Comparison of ENCODE assay signal across 9 mouse cellular contexts in genomic region chr15:96598888-96599578, GRCm38 (mm10). TPM values are rescaled to one million over a fixed set of nuclear protein-coding genes. Genes with fewer than 3 reads are reported as not detected.
A peak's percentile ranks its signal among the peaks of the same experiment; 100 is the strongest.
DNase-seq lines count a peak whose midpoint lies in the region; ATAC-seq lines count a peak whose summit lies in the region.
"Had no signal": no experiment of that assay in that cellular context is flagged by ENCODE, and none has a peak within 500 bp of the region (broad histone marks: within the 10 kb centered on the region; RNA-seq: fewer than 3 reads in every experiment).

No protein-coding gene starts in this region.

- no peaks in the 10 kb centered on the region for H3K9me3 ChIP-seq in midbrain, embryonic 16.5 days (replicated peaks; ENCODE audit: control insufficient read depth, low read length, poor library complexity, severe bottlenecking)
- H3K9me3 ChIP-seq in midbrain, embryonic 11.5 days (ENCODE audit: control insufficient read depth, low read length), result no peaks in the 10 kb centered on the region
- no peaks in the 10 kb centered on the region for H3K9me3 ChIP-seq in intestine, embryonic 16.5 days (ENCODE audit: control insufficient read depth, low read length)
- no peaks in the 10 kb centered on the region for H3K9me3 ChIP-seq in midbrain, embryonic 14.5 days (ENCODE audit: control insufficient read depth, low read length)
- H3K9me3 ChIP-seq: limb, embryonic 12.5 days had no signal

- H3K4me1 ChIP-seq in midbrain, embryonic 16.5 days (ENCODE audit: control insufficient read depth, insufficient read depth, low read length), result peaks cover 12% of the 10 kb centered on the region; the same call in 1 of the 2 replicates
- H3K4me1 ChIP-seq in midbrain, embryonic 11.5 days (ENCODE audit: control insufficient read depth, insufficient read depth, low read length), result peaks cover 7% of the 10 kb centered on the region; the same call in 1 of the 2 replicates
- peaks cover 6% of the 10 kb centered on the region; the same call in 1 of the 2 replicates for H3K4me1 ChIP-seq in intestine, embryonic 16.5 days (ENCODE audit: control insufficient read depth, insufficient read depth, low read length)
- peaks cover 13% of the 10 kb centered on the region; the same call in 1 of the 2 replicates for H3K4me1 ChIP-seq in midbrain, embryonic 14.5 days (ENCODE audit: control insufficient read depth, insufficient read depth, low read length)

- no peaks in the 10 kb centered on the region; the same call in 1 of the 2 replicates for H3K36me3 ChIP-seq in midbrain, embryonic 16.5 days (ENCODE audit: control insufficient read depth, insufficient read depth, low read length)
- H3K36me3 ChIP-seq in midbrain, embryonic 11.5 days (ENCODE audit: control insufficient read depth, insufficient read depth, low read length), result peaks cover 6% of the 10 kb centered on the region
- no peaks in the 10 kb centered on the region for H3K36me3 ChIP-seq in intestine, embryonic 16.5 days (ENCODE audit: control insufficient read depth, insufficient read depth, low read length)
- H3K36me3 ChIP-seq in midbrain, embryonic 14.5 days (ENCODE audit: control insufficient read depth, insufficient read depth, low read length), result peaks cover 27% of the 10 kb centered on the region

- no peak for ATAC-seq in midbrain, embryonic 16.5 days
- ATAC-seq in midbrain, embryonic 11.5 days (ENCODE audit: low FRiP score), result no peak
- ATAC-seq in intestine, embryonic 16.5 days, result peak; percentile 60
- peak; percentile 86 for ATAC-seq in monocyte, adult 5-6 weeks (replicated peaks; ENCODE audit: insufficient number of reproducible peaks, low FRiP score, low TSS enrichment, poor library complexity, severe bottlenecking)
- ATAC-seq in midbrain, embryonic 14.5 days (ENCODE audit: low FRiP score, low TSS enrichment), result no peak

- no peak overlapping the region for H3K9ac ChIP-seq in midbrain, embryonic 16.5 days (ENCODE audit: low read depth, low read length)
- H3K9ac ChIP-seq in midbrain, embryonic 11.5 days (ENCODE audit: low read length), result no peak overlapping the region
- no peak overlapping the region for H3K9ac ChIP-seq in intestine, embryonic 16.5 days (ENCODE audit: low read depth, low read length)
- no peak overlapping the region for H3K9ac ChIP-seq in midbrain, embryonic 14.5 days (replicated peaks; ENCODE audit: low read length)
- H3K9ac ChIP-seq: limb, embryonic 12.5 days had no signal

- 0 out of 2 replicates have a peak overlapping the region, but pooled peaks have one; percentile 23 for H3K27ac ChIP-seq in midbrain, embryonic 16.5 days (ENCODE audit: low read length)
- H3K27ac ChIP-seq in midbrain, embryonic 11.5 days (ENCODE audit: low read depth, low read length), result no peak overlapping the region
- H3K27ac ChIP-seq in intestine, embryonic 16.5 days (ENCODE audit: low read length), result no peak overlapping the region; the same call in 1 of the 2 replicates
- no peak overlapping the region for H3K27ac ChIP-seq in midbrain, embryonic 14.5 days (replicated peaks; ENCODE audit: low read depth, low read length)
- H3K27ac ChIP-seq: limb, embryonic 12.5 days had no signal

- 64% methylated on average over 11 of the region's 11 CpGs for WGBS in midbrain, embryonic 16.5 days
- 72% methylated on average over 11 of the region's 11 CpGs for WGBS in midbrain, embryonic 11.5 days
- 47% methylated on average over 11 of the region's 11 CpGs for WGBS in intestine, embryonic 16.5 days
- 71% methylated on average over 11 of the region's 11 CpGs for WGBS in midbrain, embryonic 14.5 days

- DNase-seq in midbrain, embryonic 11.5 days (ENCODE audit: low spot score, missing footprints), result no peak
- DNase-seq in thymus, postnatal 4 days, result peak; percentile 82
- DNase-seq in cerebellum, postnatal 36 days, result no peak
- no peak for DNase-seq in midbrain, embryonic 14.5 days
- DNase-seq in cerebellum, postnatal 10 days, result no peak

- no peak overlapping the region for H3K4me2 ChIP-seq in midbrain, embryonic 16.5 days (ENCODE audit: low read length)
- H3K4me2 ChIP-seq in midbrain, embryonic 11.5 days, result no peak overlapping the region
- H3K4me2 ChIP-seq in intestine, embryonic 16.5 days (ENCODE audit: low read depth, low read length), result no peak overlapping the region
- H3K4me2 ChIP-seq in midbrain, embryonic 14.5 days (ENCODE audit: low read length), result no peak overlapping the region
- H3K4me2 ChIP-seq: limb, embryonic 12.5 days had no signal

- H3K27me3 ChIP-seq in midbrain, embryonic 16.5 days (ENCODE audit: control insufficient read depth, insufficient read depth, low read depth, low read length), result no peaks in the 10 kb centered on the region
- H3K27me3 ChIP-seq in midbrain, embryonic 11.5 days (ENCODE audit: control insufficient read depth, insufficient read depth, low read length), result no peaks in the 10 kb centered on the region
- H3K27me3 ChIP-seq in intestine, embryonic 16.5 days (replicated peaks; ENCODE audit: control insufficient read depth, insufficient read depth, low read length), result no peaks in the 10 kb centered on the region
- no peaks in the 10 kb centered on the region for H3K27me3 ChIP-seq in midbrain, embryonic 14.5 days (ENCODE audit: control insufficient read depth, insufficient read depth, low read length)
- H3K27me3 ChIP-seq: limb, embryonic 12.5 days had no signal

- H3K4me3 ChIP-seq in midbrain, embryonic 16.5 days (ENCODE audit: low read depth, low read length), result no peak overlapping the region
- no peak overlapping the region for H3K4me3 ChIP-seq in midbrain, embryonic 11.5 days (ENCODE audit: low read depth, low read length)
- H3K4me3 ChIP-seq in intestine, embryonic 16.5 days (ENCODE audit: low read length), result no peak overlapping the region
- no peak overlapping the region for H3K4me3 ChIP-seq in midbrain, embryonic 14.5 days (replicated peaks; ENCODE audit: low read depth, low read length)
- H3K4me3 ChIP-seq: limb, embryonic 12.5 days had no signal

RNA-seq across cellular contexts. Expression of gene Slc38a1, which starts 43.7 kb away (rescaled TPM):
- polyA plus RNA-seq in midbrain, embryonic 16.5 days (2015; fragmentation: Nextera tagmentation; extraction: Ambion mirVana), result 120 and 142 TPM in 2 replicates
- 109 TPM in 2 replicates for polyA plus RNA-seq in midbrain, embryonic 11.5 days (2014; fragmentation: Nextera tagmentation; extraction: Ambion mirVana)
- polyA plus RNA-seq in intestine, embryonic 16.5 days (2015; fragmentation: Nextera tagmentation; extraction: Ambion mirVana), result 111 and 116 TPM in 2 replicates
- total RNA-seq in monocyte, adult 5-6 weeks (2017), result 60.2 to 115 TPM (median 76.1 TPM) in 3 replicates
- 147 and 150 TPM in 2 replicates for polyA plus RNA-seq in midbrain, embryonic 14.5 days (2014; fragmentation: Nextera tagmentation; extraction: Ambion mirVana)

Comparison
In these comparisons a context has a peak if more than half of its experiments do, and no peak if none do; other contexts are left out.
1. ATAC-seq: peak in intestine, embryonic 16.5 days (single experiment) and monocyte, adult 5-6 weeks (single experiment); none in midbrain, embryonic 16.5 days (single experiment), midbrain, embryonic 11.5 days (single experiment) and midbrain, embryonic 14.5 days (single experiment).